Mouse (Mus musculus): ENCODE results near the gene Mrpl50. TPM values are rescaled to one million over a fixed set of nuclear protein-coding genes. Genes with fewer than 3 reads are reported as not detected.
"Not testable (repeated sequence)": the region's sequence is repeated elsewhere in the genome, so short reads cannot be mapped to it uniquely, and the experiment has no call there.

Gene Mrpl50
- polyA plus RNA-seq, 1 experiment from 2014 or later = 54.4 TPM

- Histone ChIP-seq H3K4me3 (ENCODE audit: low read depth, low read length) (no peak overlapping the region), H3K4me2 (ENCODE audit: low read depth, low read length) (no peak overlapping the region)
- no peak for ATAC-seq (ENCODE audit: low read depth)
These were observed 40.0 kb downstream of the Mrpl50 start for GRCm38 (mm10) chr4:49480896-49481295.

GRCm38 (mm10) chr4:49480104-49480760 is 40.7 kb downstream of the Mrpl50 start:
- WGBS (ENCODE audit: insufficient replicate concordance) = 39% methylated on average over 21 of the region's 21 CpGs
- no peaks in the 10 kb centered on the region for H3K36me3 ChIP-seq (ENCODE audit: control insufficient read depth, insufficient read depth)
- peak overlapping the region; percentile 24 for H3K9ac ChIP-seq (ENCODE audit: low read depth, low read length)
- peak overlapping the region; percentile 30; the same call in 1 of the 2 replicates for H3K4me2 ChIP-seq (ENCODE audit: low read depth, low read length)
- ATAC-seq (ENCODE audit: low read depth) = no peak
- H3K27me3 ChIP-seq (ENCODE audit: control insufficient read depth, insufficient read depth, low read depth, low read length) = no peaks in the 10 kb centered on the region
- peak overlapping the region; percentile 54 for H3K27ac ChIP-seq (ENCODE audit: low read length)
- no peaks in the 10 kb centered on the region for H3K9me3 ChIP-seq (replicated peaks; ENCODE audit: control insufficient read depth, low read length)
- peaks cover 26% of the 10 kb centered on the region for H3K4me1 ChIP-seq (ENCODE audit: control insufficient read depth, low read depth, low read length)
- peak overlapping the region; percentile 16 for H3K4me3 ChIP-seq (ENCODE audit: low read depth, low read length)

More at GRCm38 (mm10) chr4:49480896-49481295, 40.0 kb downstream of the Mrpl50 start:
- Histone ChIP-seq H3K4me1 (ENCODE audit: control insufficient read depth, low read depth, low read length) (peaks cover 20% of the 10 kb centered on the region), H3K9ac (ENCODE audit: low read depth, low read length) (no peak overlapping the region), H3K36me3 (ENCODE audit: control insufficient read depth, insufficient read depth) (no peaks in the 10 kb centered on the region), H3K27ac (ENCODE audit: low read length) (no peak overlapping the region), H3K9me3 (replicated peaks; ENCODE audit: control insufficient read depth, low read length) (no peaks in the 10 kb centered on the region), H3K27me3 (ENCODE audit: control insufficient read depth, insufficient read depth, low read depth, low read length) (no peaks in the 10 kb centered on the region)
- 52% methylated on average over 3 of the region's 3 CpGs for WGBS (ENCODE audit: insufficient replicate concordance)

- H3K27me3 ChIP-seq (ENCODE audit: control insufficient read depth, insufficient read depth, low read depth, low read length); ATAC-seq (ENCODE audit: low read depth); H3K9ac ChIP-seq (ENCODE audit: low read depth, low read length); H3K27ac ChIP-seq (ENCODE audit: low read length); H3K4me3 ChIP-seq (ENCODE audit: low read depth, low read length); H3K36me3 ChIP-seq (ENCODE audit: control insufficient read depth, insufficient read depth); H3K9me3 ChIP-seq (replicated peaks; ENCODE audit: control insufficient read depth, low read length): not testable (repeated sequence)
- H3K4me2 ChIP-seq (ENCODE audit: low read depth, low read length) = peak overlapping the region; percentile 76
- H3K4me1 ChIP-seq (ENCODE audit: control insufficient read depth, low read depth, low read length) = peaks cover 33% of the 10 kb centered on the region
- WGBS (ENCODE audit: insufficient replicate concordance) = 9% methylated on average over 2 of the region's 2 CpGs
These were observed 41.9 kb downstream of the Mrpl50 start for GRCm38 (mm10) chr4:49479035-49479434.

GRCm38 (mm10) chr4:49478118-49478877 is 42.6 kb downstream of the Mrpl50 start:
- ATAC-seq (ENCODE audit: low read depth) = peak; percentile 78
- 16% methylated on average over 19 of the region's 19 CpGs for WGBS (ENCODE audit: insufficient replicate concordance)

GRCm38 (mm10) chr4:49474583-49474982 is 46.3 kb downstream of the Mrpl50 start:
- H3K36me3 ChIP-seq (ENCODE audit: control insufficient read depth, insufficient read depth) = no peaks in the 10 kb centered on the region
- no peaks in the 10 kb centered on the region for H3K27me3 ChIP-seq (ENCODE audit: control insufficient read depth, insufficient read depth, low read depth, low read length)
- H3K9ac ChIP-seq (ENCODE audit: low read depth, low read length) = no peak overlapping the region
- H3K9me3 ChIP-seq (replicated peaks; ENCODE audit: control insufficient read depth, low read length) = no peaks in the 10 kb centered on the region
- peak overlapping the region; percentile 2 for H3K4me2 ChIP-seq (ENCODE audit: low read depth, low read length)
- H3K27ac ChIP-seq (ENCODE audit: low read length) = peak overlapping the region; percentile 20
- peak; percentile 85 for ATAC-seq (ENCODE audit: low read depth)
- H3K4me1 ChIP-seq (ENCODE audit: control insufficient read depth, low read depth, low read length) = peaks cover 32% of the 10 kb centered on the region
- H3K4me3 ChIP-seq (ENCODE audit: low read depth, low read length) = no peak overlapping the region

More at GRCm38 (mm10) chr4:49478118-49478877, 42.6 kb downstream of the Mrpl50 start:
- Histone ChIP-seq H3K27me3 (ENCODE audit: control insufficient read depth, insufficient read depth, low read depth, low read length) (no peaks in the 10 kb centered on the region), H3K9ac (ENCODE audit: low read depth, low read length) (peak overlapping the region; percentile 62), H3K27ac (ENCODE audit: low read length) (peak overlapping the region; percentile 74), H3K4me2 (ENCODE audit: low read depth, low read length) (peak overlapping the region; percentile 76), H3K4me1 (ENCODE audit: control insufficient read depth, low read depth, low read length) (peaks cover 35% of the 10 kb centered on the region), H3K9me3 (replicated peaks; ENCODE audit: control insufficient read depth, low read length) (no peaks in the 10 kb centered on the region), H3K36me3 (ENCODE audit: control insufficient read depth, insufficient read depth) (no peaks in the 10 kb centered on the region), H3K4me3 (ENCODE audit: low read depth, low read length) (peak overlapping the region; percentile 46)

GRCm38 (mm10) chr4:49473435-49474100 is 47.3 kb downstream of the Mrpl50 start, which contains the start of gene Acnat1:
Gene Acnat1, minus strand, starts transcription at chr4:49473912.
- Histone ChIP-seq H3K36me3 (ENCODE audit: control insufficient read depth, insufficient read depth) (no peaks in the 10 kb centered on the region), H3K4me2 (ENCODE audit: low read depth, low read length) (peak within 1 kb of the TSS; percentile 2), H3K4me1 (ENCODE audit: control insufficient read depth, low read depth, low read length) (peaks cover 32% of the 10 kb centered on the region), H3K4me3 (ENCODE audit: low read depth, low read length) (no peak within 1 kb of the TSS), H3K27ac (ENCODE audit: low read length) (peak within 1 kb of the TSS; percentile 20), H3K9me3 (replicated peaks; ENCODE audit: control insufficient read depth, low read length) (no peaks in the 10 kb centered on the region), H3K9ac (ENCODE audit: low read depth, low read length) (no peak within 1 kb of the TSS), H3K27me3 (ENCODE audit: control insufficient read depth, insufficient read depth, low read depth, low read length) (no peaks in the 10 kb centered on the region)
- 38% methylated on average over 3 of the region's 3 CpGs for WGBS (ENCODE audit: insufficient replicate concordance)
- no peak for ATAC-seq (ENCODE audit: low read depth)

- WGBS (ENCODE audit: insufficient replicate concordance) = 63% methylated on average over 3 of the region's 3 CpGs
- H3K27me3 ChIP-seq (ENCODE audit: control insufficient read depth, insufficient read depth, low read depth, low read length) = no peaks in the 10 kb centered on the region
- ATAC-seq (ENCODE audit: low read depth) = no peak
These were observed 51.3 kb downstream of the Mrpl50 start for GRCm38 (mm10) chr4:49469435-49470151.

GRCm38 (mm10) chr4:49467360-49467759 is 53.5 kb downstream of the Mrpl50 start:
- no peak overlapping the region for H3K4me3 ChIP-seq (ENCODE audit: low read depth, low read length)
- H3K9ac ChIP-seq (ENCODE audit: low read depth, low read length) = no peak overlapping the region
- no peak overlapping the region for H3K4me2 ChIP-seq (ENCODE audit: low read depth, low read length)
- no peaks in the 10 kb centered on the region for H3K27me3 ChIP-seq (ENCODE audit: control insufficient read depth, insufficient read depth, low read depth, low read length)
- no peaks in the 10 kb centered on the region for H3K36me3 ChIP-seq (ENCODE audit: control insufficient read depth, insufficient read depth)
- WGBS (ENCODE audit: insufficient replicate concordance) = 74% methylated on average over 6 of the region's 6 CpGs
- H3K27ac ChIP-seq (ENCODE audit: low read length) = no peak overlapping the region
- ATAC-seq (ENCODE audit: low read depth) = no peak
- H3K9me3 ChIP-seq (replicated peaks; ENCODE audit: control insufficient read depth, low read length) = no peaks in the 10 kb centered on the region
- H3K4me1 ChIP-seq (ENCODE audit: control insufficient read depth, low read depth, low read length) = no peaks in the 10 kb centered on the region

More at GRCm38 (mm10) chr4:49469435-49470151, 51.3 kb downstream of the Mrpl50 start:
- H3K4me3 ChIP-seq (ENCODE audit: low read depth, low read length) = no peak overlapping the region
- H3K36me3 ChIP-seq (ENCODE audit: control insufficient read depth, insufficient read depth) = no peaks in the 10 kb centered on the region
- no peak overlapping the region for H3K4me2 ChIP-seq (ENCODE audit: low read depth, low read length)
- H3K27ac ChIP-seq (ENCODE audit: low read length) = no peak overlapping the region
- no peaks in the 10 kb centered on the region for H3K9me3 ChIP-seq (replicated peaks; ENCODE audit: control insufficient read depth, low read length)
- H3K9ac ChIP-seq (ENCODE audit: low read depth, low read length) = no peak overlapping the region
- peaks cover 3% of the 10 kb centered on the region; the same call in 1 of the 2 replicates for H3K4me1 ChIP-seq (ENCODE audit: control insufficient read depth, low read depth, low read length)

Measured in liver, embryonic 16.5 days (tissue).